Mouse (Mus musculus) MEL (cell line): ENCODE measurements around the gene Gpr22. TPM values are rescaled to one million over a fixed set of nuclear protein-coding genes. Genes with fewer than 3 reads are reported as not detected.

ENCODE experiments used
- DNase-seq: peaks from one replicate; pipeline ENCODE4 v3.0.0; 2011; ENCODE audit warnings: low read depth, low spot score
- H3K27ac ChIP-seq: 2 replicates; pipeline ENCODE4 v1.5.1; 2012; ENCODE audit warnings: low read depth, mild to moderate bottlenecking, control low read depth, low read length, moderate library complexity; ENCODE audit not compliant: control insufficient read depth
- H3K27me3 ChIP-seq, 2 experiments: fragments of 150-350 bp in 1 of 2; sonication (generic) in 1 of 2; 2 replicates each; pipeline ENCODE4 v1.6.1; 2012; ENCODE audit warnings: low read length in 2 of 2, mild to moderate bottlenecking in 2 of 2, improper control_type of control experiment in 1 of 2, moderate library complexity in 1 of 2; ENCODE audit not compliant: insufficient read depth in 2 of 2, control insufficient read depth in 1 of 2
- H3K36me3 ChIP-seq, 2 experiments: 2 replicates each; pipeline ENCODE4 v1.6.1; 2012 to 2014; ENCODE audit warnings: low read length in 2 of 2, improper control_type of control experiment in 1 of 2, inconsistent platforms in 1 of 2, mild to moderate bottlenecking in 1 of 2; ENCODE audit not compliant: insufficient read depth in 2 of 2, control insufficient read depth in 1 of 2
- H3K4me1 ChIP-seq, 2 experiments: fragments of 150-350 bp in 1 of 2; sonication (generic) in 1 of 2; 2 replicates each; pipeline ENCODE4 v1.6.1; 2012; ENCODE audit warnings: low read length in 2 of 2, improper control_type of control experiment in 1 of 2, mild to moderate bottlenecking in 1 of 2; ENCODE audit not compliant: insufficient read depth in 2 of 2, control insufficient read depth in 1 of 2
- H3K4me3 ChIP-seq, 2 experiments: fragments of 150-350 bp in 1 of 2; sonication (generic) in 1 of 2; 2 replicates each; pipeline ENCODE4 v1.5.1; 2012; ENCODE audit warnings: low read depth in 2 of 2, low read length in 2 of 2, mild to moderate bottlenecking in 2 of 2, moderate library complexity in 2 of 2, control low read depth in 1 of 2, improper control_type of control experiment in 1 of 2; ENCODE audit not compliant: control insufficient read depth in 1 of 2, insufficient read depth in 1 of 2
- H3K79me2 ChIP-seq: 2 replicates; pipeline ENCODE4 v1.6.1; 2012; ENCODE audit warnings: mild to moderate bottlenecking, low read length, moderate library complexity; ENCODE audit not compliant: control insufficient read depth, poor library complexity, insufficient read depth
- H3K9ac ChIP-seq: 2 replicates; pipeline ENCODE4 v1.6.1; 2012; ENCODE audit warnings: low read depth, mild to moderate bottlenecking, control low read depth, low read length, moderate library complexity; ENCODE audit not compliant: control insufficient read depth, poor library complexity, severe bottlenecking
- H3K9me3 ChIP-seq: fragments of 150-350 bp; sonication (generic); replicated peaks from 2 replicates; pipeline ENCODE4 v1.6.1; 2012; ENCODE audit warnings: mild to moderate bottlenecking, low read length, improper control_type of control experiment, moderate library complexity; ENCODE audit not compliant: insufficient read depth
- BHLHE40 ChIP-seq: IDR thresholded peaks from 2 replicates; pipeline ENCODE4 v1.6.1; 2012; ENCODE audit warnings: low read depth, mild to moderate bottlenecking, inconsistent platforms, low read length, improper control_type of control experiment, borderline replicate concordance
- E2F4 ChIP-seq: IDR thresholded peaks from 2 replicates; pipeline ENCODE4 v1.6.1; 2011; ENCODE audit warnings: low read depth, low read length, improper control_type of control experiment, borderline replicate concordance
- ETS1 ChIP-seq: IDR thresholded peaks from 2 replicates; pipeline ENCODE4 v1.6.1; 2012; ENCODE audit warnings: low read depth, mild to moderate bottlenecking, inconsistent platforms, low read length, improper control_type of control experiment, moderate library complexity
- GATA1 ChIP-seq: IDR thresholded peaks from 2 replicates; pipeline ENCODE4 v1.6.1; 2011; ENCODE audit warnings: low read depth, low read length, improper control_type of control experiment
- HCFC1 ChIP-seq: IDR thresholded peaks from 2 replicates; pipeline ENCODE4 v1.6.1; 2012; ENCODE audit warnings: low read depth, mild to moderate bottlenecking, inconsistent platforms, low read length, improper control_type of control experiment, moderate library complexity
- JUND ChIP-seq: IDR thresholded peaks from 2 replicates; pipeline ENCODE4 v1.6.1; 2011; ENCODE audit warnings: low read depth, mild to moderate bottlenecking, improper control_type of control experiment, low read length
- KAT2A ChIP-seq: conservative IDR thresholded peaks from 2 replicates; pipeline ENCODE4 v1.6.1; 2012; ENCODE audit warnings: low read depth, low read length, improper control_type of control experiment, inconsistent platforms
- MAX ChIP-seq: IDR thresholded peaks from 2 replicates; pipeline ENCODE4 v1.6.1; 2011; ENCODE audit warnings: low read length, improper control_type of control experiment
- MAZ ChIP-seq: IDR thresholded peaks from 2 replicates; pipeline ENCODE4 v1.6.1; 2012; ENCODE audit warnings: low read depth, mild to moderate bottlenecking, inconsistent platforms, low read length, improper control_type of control experiment
- MYB ChIP-seq: IDR thresholded peaks from 2 replicates; pipeline ENCODE4 v1.6.1; 2011; ENCODE audit warnings: mild to moderate bottlenecking, low read depth, low read length, improper control_type of control experiment
- MYC ChIP-seq: IDR thresholded peaks from 2 replicates; pipeline ENCODE4 v1.6.1; 2011; ENCODE audit warnings: low read depth, mild to moderate bottlenecking, low read length, improper control_type of control experiment, moderate library complexity
- POLR2AphosphoS5 ChIP-seq: IDR thresholded peaks from 2 replicates; pipeline ENCODE4 v1.6.1; 2012; ENCODE audit warnings: low read depth, borderline replicate concordance, mild to moderate bottlenecking, inconsistent platforms, low read length, moderate library complexity, mixed read lengths
- SIN3A ChIP-seq: IDR thresholded peaks from 2 replicates; pipeline ENCODE4 v1.6.1; 2012; ENCODE audit warnings: low read length, improper control_type of control experiment, inconsistent platforms
- TBP ChIP-seq: IDR thresholded peaks from 2 replicates; pipeline ENCODE4 v1.8.0; 2011; ENCODE audit warnings: low read depth, low read length, improper control_type of control experiment
- USF1 ChIP-seq: IDR thresholded peaks from 2 replicates; pipeline ENCODE4 v1.6.1; 2014; ENCODE audit warnings: low read depth, mild to moderate bottlenecking, inconsistent platforms, low read length, improper control_type of control experiment, moderate library complexity
- ZKSCAN1 ChIP-seq: IDR thresholded peaks from 2 replicates; pipeline ENCODE4 v1.6.1; 2012; ENCODE audit warnings: low read depth, mild to moderate bottlenecking, inconsistent platforms, low read length, improper control_type of control experiment, moderate library complexity
- ZMIZ1 ChIP-seq: IDR thresholded peaks from 2 replicates; pipeline ENCODE4 v1.6.1; 2012; ENCODE audit warnings: low read depth, mild to moderate bottlenecking, inconsistent platforms, low read length, improper control_type of control experiment, moderate library complexity
- polyA plus RNA-seq, 2 experiments: library from polyadenylated mRNA; stranded (reverse) in 1 of 2; unstranded in 1 of 2; fragments of >175 nt in 1 of 2; fragments of >200 nt in 1 of 2; gene quantifications; 2 replicates each; pipeline versions ENCODE4 v1.2.1 to v1.2.4; 2012; ENCODE audit warnings: low replicate concordance in 2 of 2, low read depth in 1 of 2; ENCODE audit not compliant: insufficient read length in 2 of 2, insufficient read depth in 1 of 2, missing spikeins in 1 of 2
- total RNA-seq: library from RNA; depleted of rRNA; stranded (reverse); fragments of 300-350 nt; gene quantifications from 2 replicates; pipeline ENCODE4 v1.2.3, GENCODE M21; 2012

Gene Gpr22
- total and polyA plus RNA-seq, 3 experiments, result not detected

- H3K27ac ChIP-seq, result no peak overlapping the region
- no peak for TF ChIP-seq BHLHE40
- no peak for TF ChIP-seq ETS1
- no peak for TF ChIP-seq MAX
- no peak for TF ChIP-seq JUND
- TF ChIP-seq POLR2AphosphoS5, result no peak
- H3K4me3 ChIP-seq, result no peak overlapping the region
- no peak overlapping the region for H3K9ac ChIP-seq
- no peaks in the 10 kb centered on the region for H3K9me3 ChIP-seq
- H3K27me3 ChIP-seq, result no peaks in the 10 kb centered on the region
- no peaks in the 10 kb centered on the region for H3K79me2 ChIP-seq
- no peak for DNase-seq
- no peaks in the 10 kb centered on the region for H3K36me3 ChIP-seq
- H3K4me1 ChIP-seq, result no peaks in the 10 kb centered on the region
These were observed 33.6 kb upstream of the Gpr22 start for GRCm38 (mm10) chr12:31747301-31747700.

GRCm38 (mm10) chr12:31734616-31735015, 20.9 kb upstream of the Gpr22 start:
- H3K9ac ChIP-seq, result no peak overlapping the region
- H3K27ac ChIP-seq, result no peak overlapping the region
- H3K4me3 ChIP-seq, result no peak overlapping the region
- DNase-seq, result peak; percentile 25
- H3K4me1 ChIP-seq, result peaks cover 0 to 3% of the 10 kb centered on the region in 2 experiments; a peak in 2 of 4 replicates
- peaks cover 0 to 13% of the 10 kb centered on the region in 2 experiments; a peak in 3 of 4 replicates for H3K36me3 ChIP-seq
- no peaks in the 10 kb centered on the region for H3K27me3 ChIP-seq
- H3K9me3 ChIP-seq, result no peaks in the 10 kb centered on the region
- H3K79me2 ChIP-seq, result no peaks in the 10 kb centered on the region
- TF ChIP-seq TBP, result no peak
- no peak for TF ChIP-seq MYC
- no peak for TF ChIP-seq USF1
- no peak for TF ChIP-seq POLR2AphosphoS5
- no peak for TF ChIP-seq KAT2A
- TF ChIP-seq MYB, result no peak
- no peak for TF ChIP-seq E2F4
- TF ChIP-seq MAZ, result no peak
- no peak for TF ChIP-seq MAX
- TF ChIP-seq GATA1, result no peak
- TF ChIP-seq ZKSCAN1, result no peak
- TF ChIP-seq ZMIZ1, result no peak
- no peak for TF ChIP-seq ETS1
- TF ChIP-seq HCFC1, result no peak
- no peak for TF ChIP-seq SIN3A
